Mouse (Mus musculus) urinary bladder, postnatal 10 days (tissue): ENCODE data around the gene S100a10.

Experiments
- DNase-seq: peaks from one replicate; pipeline ENCODE4 v3.0.0; 2022; ENCODE audit warnings: low spot score

Gene S100a10

GRCm38 (mm10) chr3:93547749-93548540 lies 6.9 kb upstream of the S100a10 start:
- no peak for DNase-seq

- DNase-seq, result no peak
These were observed 6.2 kb upstream of the S100a10 start for GRCm38 (mm10) chr3:93548541-93549266.

DNA sequence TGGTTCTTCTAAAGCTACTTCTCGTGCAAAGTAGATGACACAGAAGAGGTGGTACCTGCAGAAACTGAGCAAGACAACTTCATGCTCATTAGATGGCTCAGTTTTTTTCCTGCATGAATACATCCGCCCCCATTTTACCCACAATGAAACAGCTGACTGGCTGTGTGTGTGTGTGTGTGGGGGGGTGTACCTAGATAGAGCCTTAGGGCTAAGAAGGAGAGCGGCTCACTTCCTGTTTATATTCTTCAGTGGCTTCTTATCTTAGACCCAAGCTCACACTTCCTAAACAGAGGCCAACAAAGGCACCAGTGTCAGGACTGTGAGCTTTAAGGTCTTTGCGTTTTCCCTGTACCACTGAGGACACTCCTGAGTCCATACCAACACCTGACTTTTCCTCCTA lies 4.9 kb upstream of the S100a10 start:
- no peak for DNase-seq

- DNase-seq, result no peak
These were observed 2.7 kb upstream of the S100a10 start for GRCm38 (mm10) chr3:93551950-93552901.

DNA sequence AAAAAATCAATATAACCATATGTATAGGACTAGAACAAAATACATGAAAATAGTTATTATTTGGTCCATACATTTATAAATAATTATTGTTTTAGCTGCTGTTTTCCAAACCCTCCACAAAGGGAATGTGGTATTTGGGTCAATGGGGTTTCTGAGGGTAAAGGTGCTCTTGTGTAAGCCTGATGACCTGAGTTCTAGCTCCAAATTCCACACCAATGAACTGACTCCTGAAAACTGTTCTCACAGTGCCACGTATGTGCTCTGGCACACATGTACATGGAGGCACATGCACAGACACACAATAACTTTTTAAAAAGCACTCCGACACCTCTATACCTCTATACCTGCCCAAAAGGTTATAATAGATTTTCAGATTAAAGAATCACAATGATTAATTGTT lies 1.6 kb upstream of the S100a10 start:
- DNase-seq, result no peak

- no peak for DNase-seq
These were observed 1.0 kb upstream of the S100a10 start for GRCm38 (mm10) chr3:93553765-93554378.

DNA sequence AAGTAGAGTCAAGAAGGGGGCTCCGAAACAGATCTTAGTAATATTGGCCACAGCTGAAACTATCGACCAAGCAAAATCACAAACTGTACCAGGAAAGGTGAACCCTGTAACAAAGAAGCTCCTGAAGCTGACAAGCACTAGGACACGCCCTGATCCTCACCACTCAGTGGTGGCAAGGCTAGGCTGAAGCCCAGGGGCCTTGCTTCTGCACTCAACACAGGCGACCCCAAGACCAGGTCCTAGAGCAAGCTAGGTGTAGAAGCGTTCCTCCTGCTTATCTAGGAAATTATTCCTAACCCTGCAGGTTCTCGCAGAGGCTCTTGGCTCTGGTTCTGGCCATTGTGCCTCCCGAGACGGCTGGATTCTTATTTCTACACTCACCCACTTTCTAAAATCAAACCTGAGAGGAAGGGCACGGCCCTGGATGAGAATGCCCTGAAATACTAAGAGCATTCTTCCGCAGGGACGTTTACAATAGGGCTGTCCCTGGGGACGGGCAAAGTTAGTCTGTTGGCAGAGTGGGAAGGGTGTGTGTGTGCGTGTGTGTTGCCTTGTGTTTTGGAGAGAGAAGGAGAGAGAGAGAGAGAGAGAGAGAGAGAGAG lies 400 bp upstream of the S100a10 start:
- DNase-seq, result no peak

- DNase-seq, result no peak
These were observed 986 bp downstream of the S100a10 start for GRCm38 (mm10) chr3:93555878-93556254.

DNA sequence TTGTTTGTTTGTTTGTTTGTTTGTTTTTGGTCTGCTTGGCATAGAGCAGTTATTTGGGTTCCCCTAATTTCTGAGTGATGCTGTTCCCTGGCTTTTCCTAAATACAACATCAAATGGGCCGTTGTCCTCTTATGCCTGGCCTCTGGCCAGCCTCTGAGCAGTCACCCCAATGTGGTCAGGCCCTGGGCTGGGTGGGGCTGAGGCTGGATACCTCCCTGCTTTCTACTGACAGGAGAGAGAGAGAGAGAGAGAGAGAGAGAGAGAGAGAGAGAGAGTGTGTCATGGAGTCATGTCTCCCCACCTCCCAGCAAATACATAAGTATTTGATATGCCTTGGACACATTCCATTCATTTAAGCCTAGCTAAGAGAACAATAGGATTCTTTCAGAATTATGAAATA lies 1.7 kb downstream of the S100a10 start:
- DNase-seq, result no peak

DNA sequence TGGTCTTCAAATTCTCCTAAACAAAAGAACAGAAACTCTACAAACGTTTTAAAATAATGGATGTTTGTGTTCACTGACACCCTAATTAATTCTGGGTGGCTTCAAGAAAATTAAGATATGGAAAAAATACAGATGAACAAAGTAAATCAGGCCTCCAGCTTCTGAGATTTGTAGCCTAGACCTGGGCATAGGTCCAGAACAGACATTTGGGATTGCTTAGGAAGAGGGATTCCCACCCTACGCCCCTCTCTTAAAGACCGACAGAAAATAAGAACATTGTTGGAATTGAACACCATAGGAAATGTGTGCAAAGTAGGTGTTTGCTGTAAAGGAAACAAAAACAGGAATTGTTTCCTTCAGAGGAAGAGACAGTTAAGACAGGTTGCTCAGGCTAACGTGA lies 2.6 kb downstream of the S100a10 start:
- DNase-seq, result no peak

DNA sequence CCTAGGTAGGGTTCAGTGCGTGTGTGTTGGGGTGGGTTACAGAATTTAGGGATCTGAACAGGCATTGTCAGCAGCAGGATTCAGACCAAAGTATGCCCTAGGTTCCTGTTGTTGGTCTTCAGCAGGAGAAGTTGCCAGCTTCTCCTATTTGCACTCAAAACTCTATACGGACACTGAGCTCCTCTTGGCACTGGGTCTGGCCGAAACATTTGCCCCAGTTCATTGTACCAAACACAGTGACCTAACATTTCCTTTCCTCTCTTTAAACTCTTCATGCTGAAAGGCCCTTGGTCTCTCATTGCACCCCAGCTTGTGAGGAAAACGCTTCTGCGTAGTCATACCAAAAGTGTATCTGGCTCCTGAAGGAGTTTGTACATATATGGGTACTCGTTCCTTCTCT lies 5.1 kb downstream of the S100a10 start:
- DNase-seq, result no peak

- DNase-seq, result no peak
These were observed 7.5 kb downstream of the S100a10 start for GRCm38 (mm10) chr3:93562372-93562771.

GRCm38 (mm10) chr3:93563216-93563615 lies 8.3 kb downstream of the S100a10 start:
- no peak for DNase-seq

DNA sequence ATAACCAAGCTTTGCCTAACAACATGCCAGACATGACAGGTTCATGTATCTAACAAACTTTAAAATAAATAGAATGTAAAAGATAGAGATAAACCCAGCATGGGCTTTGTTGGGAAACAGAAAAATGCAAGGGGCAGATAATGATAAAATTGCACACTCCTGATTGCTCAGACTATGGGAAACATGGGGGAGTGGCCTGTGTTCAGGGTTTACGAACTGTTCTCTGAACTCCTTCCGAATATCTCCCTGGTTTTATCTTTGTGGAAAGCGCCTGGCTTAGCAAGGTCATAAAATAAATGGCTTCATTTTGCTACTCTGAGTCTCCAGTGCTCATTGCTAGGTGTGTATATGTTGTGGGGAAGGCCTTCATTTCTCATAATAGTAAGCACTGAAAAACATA lies 12.0 kb downstream of the S100a10 start:
- DNase-seq, result no peak

- DNase-seq, result no peak
These were observed 12.8 kb downstream of the S100a10 start for GRCm38 (mm10) chr3:93567721-93568120.

GRCm38 (mm10) chr3:93568428-93569040 lies 13.7 kb downstream of the S100a10 start:
- no peak for DNase-seq

DNA sequence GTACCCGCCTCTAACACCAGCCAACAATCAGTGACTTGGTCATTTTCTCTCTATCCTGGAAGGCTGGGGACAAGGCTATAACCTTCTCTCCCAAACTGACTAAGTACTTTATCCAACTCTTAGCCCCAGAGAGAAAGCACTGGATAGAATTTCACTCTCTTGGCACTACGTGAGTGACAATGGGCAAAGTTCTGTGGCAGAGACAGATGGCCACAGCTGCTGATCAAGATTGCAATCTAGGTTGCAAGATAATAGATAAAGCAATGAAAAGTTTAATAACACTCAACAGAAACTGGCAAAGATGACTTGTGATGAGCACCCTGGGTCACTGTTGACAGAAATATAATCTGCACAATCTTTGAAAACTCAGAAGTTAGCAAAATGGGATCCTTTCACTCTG lies 14.2 kb downstream of the S100a10 start:
- no peak for DNase-seq

DNA sequence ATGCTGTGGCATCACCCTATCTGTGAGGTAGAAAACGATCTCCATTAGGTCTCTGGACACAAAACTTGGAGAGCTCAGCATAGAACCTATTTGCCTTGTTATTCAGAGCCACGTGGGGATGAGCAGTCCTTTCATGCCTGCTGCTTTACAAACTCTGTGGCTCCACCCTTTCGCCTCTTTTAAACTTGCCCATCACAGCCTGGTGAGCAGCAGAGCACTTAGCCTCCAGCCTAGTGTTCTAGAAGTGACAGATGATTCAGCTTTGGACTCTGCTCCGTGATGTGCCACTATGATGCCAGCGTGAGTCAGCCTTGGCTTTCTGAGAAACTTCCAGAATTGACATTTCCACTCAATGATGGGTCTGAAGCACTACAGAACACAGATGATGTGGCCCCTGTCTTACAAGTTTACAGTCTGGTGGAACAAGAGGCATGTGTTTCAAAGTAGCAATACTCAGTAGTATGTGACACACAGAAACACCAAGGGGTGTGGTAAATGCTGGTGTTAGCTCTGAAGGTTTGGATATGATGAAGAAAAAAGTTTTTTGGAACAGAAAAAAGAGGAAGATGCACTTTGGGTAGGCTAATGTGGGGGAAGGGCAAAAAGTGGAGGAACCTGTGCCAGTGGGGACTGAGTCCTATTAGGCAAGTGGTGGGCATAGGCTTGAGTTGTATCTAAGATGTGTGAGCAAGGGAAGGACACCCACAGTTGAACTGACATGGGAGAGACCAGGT lies 17.3 kb downstream of the S100a10 start:
- no peak for DNase-seq

DNA sequence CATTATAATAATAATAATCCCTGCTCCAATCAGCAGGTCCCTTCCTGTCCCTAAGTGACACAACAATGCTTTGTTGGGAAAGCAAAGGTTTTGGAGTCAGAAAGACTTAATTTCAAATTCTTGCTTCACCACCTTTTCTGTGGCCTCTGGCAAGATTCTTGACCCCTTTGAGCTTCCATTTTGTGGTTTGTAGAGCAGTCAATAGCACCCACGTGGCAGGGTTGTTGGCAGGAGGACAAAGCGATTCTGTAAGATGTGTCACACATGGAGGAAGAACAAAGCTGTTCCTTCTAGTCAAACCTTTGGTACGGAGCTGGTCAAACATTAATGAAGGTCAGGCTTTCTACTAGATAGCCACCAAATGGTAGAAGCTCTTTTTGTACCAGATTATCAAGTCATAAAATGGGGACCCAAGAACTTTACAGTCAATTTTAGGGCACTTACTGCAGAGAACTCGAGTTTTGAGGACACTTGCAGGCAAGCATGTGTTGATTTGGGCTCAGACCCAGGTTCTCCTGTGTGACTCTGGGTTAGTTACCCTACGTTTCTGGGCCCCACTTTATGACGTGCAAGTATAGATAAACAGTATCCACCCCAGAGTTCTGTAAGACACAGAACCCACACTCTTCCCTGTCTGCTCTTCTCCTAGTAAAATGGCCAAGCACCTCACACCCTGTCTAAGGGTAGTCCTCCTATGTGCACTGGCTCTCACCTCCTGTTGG lies 24.6 kb downstream of the S100a10 start:
- DNase-seq, result no peak

- no peak for DNase-seq
These were observed 25.1 kb downstream of the S100a10 start for GRCm38 (mm10) chr3:93580039-93580403.
